Mouse (Mus musculus) hindbrain, embryonic 16.5 days (tissue): ENCODE measurements around the gene Eif4g1. TPM values are rescaled to one million over a fixed set of nuclear protein-coding genes. Genes with fewer than 3 reads are reported as not detected.

Experiments used
- ATAC-seq: fragments of 200-750 bp; cut with Nextera tagmentation; 2 replicates; pipeline ENCODE4 v1.8.0; 2017; ENCODE audit warnings: moderate TSS enrichment, moderate library complexity
- H3K27ac ChIP-seq: fragments of 300-500 bp; sonication (generic); 2 replicates; pipeline ENCODE4 v1.5.1; 2014; ENCODE audit warnings: low read depth, mild to moderate bottlenecking, control low read depth, low read length, moderate library complexity
- H3K27me3 ChIP-seq: fragments of 300-500 bp; sonication (generic); replicated peaks from 2 replicates; pipeline ENCODE4 v1.6.1; 2014; ENCODE audit warnings: low read length; ENCODE audit not compliant: control insufficient read depth, insufficient read depth
- H3K36me3 ChIP-seq: fragments of 300-500 bp; sonication (generic); 2 replicates; pipeline ENCODE4 v1.6.1; 2014; ENCODE audit warnings: mild to moderate bottlenecking, low read length, moderate library complexity, mixed read lengths; ENCODE audit not compliant: control insufficient read depth, insufficient read depth
- H3K4me1 ChIP-seq: fragments of 300-500 bp; sonication (generic); 2 replicates; pipeline ENCODE4 v1.6.1; 2014; ENCODE audit warnings: low read depth, low read length; ENCODE audit not compliant: control insufficient read depth, insufficient read depth
- H3K4me2 ChIP-seq: fragments of 300-500 bp; sonication (generic); 2 replicates; pipeline ENCODE4 v1.6.1; 2014; ENCODE audit warnings: mild to moderate bottlenecking, low read length, control low read depth, moderate library complexity
- H3K4me3 ChIP-seq: fragments of 300-500 bp; sonication (generic); 2 replicates; pipeline ENCODE4 v1.5.1; 2014; ENCODE audit warnings: mild to moderate bottlenecking, low read length, control low read depth, moderate library complexity
- H3K9ac ChIP-seq: fragments of 300-500 bp; sonication (generic); 2 replicates; pipeline ENCODE4 v1.6.1; 2014; ENCODE audit warnings: low read depth, mild to moderate bottlenecking, control low read depth, low read length, moderate library complexity
- H3K9me3 ChIP-seq: fragments of 300-500 bp; sonication (generic); 2 replicates; pipeline ENCODE4 v1.6.1; 2014; ENCODE audit warnings: mild to moderate bottlenecking, low read length, moderate library complexity; ENCODE audit not compliant: control insufficient read depth
- WGBS: fragments of 180-500 bp; shearing (Covaris S2); extraction: QIAGEN DNeasy Blood & Tissue Kit; methylation state at CpG from one replicate; pipeline ENCODE4 v1.1.7; 2014; 5-methylcytosine and 5-hydroxymethylcytosine counted together
- polyA plus RNA-seq: library from polyadenylated mRNA; unstranded; fragments of >200 nt; fragmentation: Nextera tagmentation; extraction: Ambion mirVana; gene quantifications from 2 replicates; pipeline ENCODE4 v1.2.1, GENCODE M21; 2015

Gene Eif4g1
- polyA plus RNA-seq, 1 experiment from 2014 or later = 133 TPM

DNA sequence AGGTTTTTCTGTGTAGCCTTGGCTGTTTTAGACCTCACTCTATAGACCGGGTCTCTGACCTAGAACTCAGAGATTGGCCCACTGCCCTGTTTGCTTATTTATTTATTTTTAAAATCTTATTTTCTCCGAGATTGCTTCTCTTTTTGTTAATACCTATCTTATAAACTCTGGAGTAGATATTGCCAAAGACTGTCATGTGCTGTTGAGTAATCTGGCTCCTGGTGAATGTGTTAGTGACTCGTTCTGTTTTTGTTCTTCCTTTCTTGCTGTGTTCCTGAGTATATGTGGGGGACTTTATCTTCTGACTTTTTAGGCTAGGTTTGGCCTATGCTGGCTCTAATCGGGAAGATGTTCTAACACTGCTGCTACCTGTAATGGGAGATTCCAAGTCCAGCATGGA, 10.5 kb upstream of the Eif4g1 start:
- no peak overlapping the region for H3K9ac ChIP-seq
- H3K9me3 ChIP-seq = no peaks in the 10 kb centered on the region
- peaks cover 8% of the 10 kb centered on the region for H3K4me1 ChIP-seq
- WGBS = 93% methylated on average over 4 of the region's 4 CpGs
- peaks cover 59% of the 10 kb centered on the region for H3K36me3 ChIP-seq
- no peaks in the 10 kb centered on the region for H3K27me3 ChIP-seq
- no peak overlapping the region for H3K27ac ChIP-seq
- no peak overlapping the region for H3K4me3 ChIP-seq
- no peak overlapping the region for H3K4me2 ChIP-seq
- ATAC-seq = no peak

DNA sequence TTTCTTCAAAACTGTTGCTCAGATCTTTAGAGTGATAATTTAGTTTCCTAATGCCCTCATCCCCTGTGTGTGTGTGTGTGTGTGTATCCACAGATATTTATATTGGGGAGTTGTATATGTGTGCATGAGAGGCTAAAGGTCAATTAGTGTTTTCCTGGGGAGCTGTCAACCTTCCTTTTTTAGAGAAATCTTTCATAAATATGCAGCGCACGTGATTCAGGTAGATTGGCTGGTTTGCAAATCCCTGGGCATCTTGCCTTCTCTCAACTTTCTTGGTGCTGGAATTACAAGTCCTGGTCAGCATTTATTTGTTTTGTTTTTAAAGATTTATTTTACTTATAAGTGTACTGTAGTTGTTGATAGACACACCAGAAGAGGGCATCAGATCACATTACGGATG, 2.2 kb downstream of the Eif4g1 start:
- 93% methylated on average over 3 of the region's 3 CpGs for WGBS
- H3K27me3 ChIP-seq = no peaks in the 10 kb centered on the region
- no peak for ATAC-seq
- peaks cover 4% of the 10 kb centered on the region for H3K36me3 ChIP-seq
- H3K4me2 ChIP-seq = no peak overlapping the region
- no peak overlapping the region for H3K4me3 ChIP-seq
- H3K27ac ChIP-seq = no peak overlapping the region
- peaks cover 17% of the 10 kb centered on the region for H3K4me1 ChIP-seq
- H3K9ac ChIP-seq = no peak overlapping the region
- H3K9me3 ChIP-seq = no peaks in the 10 kb centered on the region

DNA sequence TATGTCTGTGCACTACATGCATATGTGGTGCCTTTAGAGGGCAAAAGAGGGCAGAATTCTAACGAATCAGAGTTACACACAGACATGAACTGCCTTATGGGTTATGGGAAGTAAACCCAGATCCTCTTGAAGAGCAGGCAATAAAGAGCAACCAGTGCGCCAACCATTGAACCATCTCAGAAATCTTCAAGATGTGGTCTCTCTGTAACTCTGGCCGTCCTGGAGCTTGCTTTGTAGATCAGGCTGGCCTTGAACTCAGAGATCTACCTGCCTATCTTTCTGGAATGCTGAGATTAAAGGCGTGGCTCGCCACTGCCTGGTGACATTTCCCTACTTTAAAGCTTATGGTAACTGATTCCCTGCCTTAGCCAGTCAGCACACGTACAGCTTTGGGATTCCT, 3.8 kb downstream of the Eif4g1 start:
- H3K4me3 ChIP-seq = peak overlapping the region; percentile 96
- H3K9me3 ChIP-seq = no peaks in the 10 kb centered on the region
- H3K27me3 ChIP-seq = no peaks in the 10 kb centered on the region
- ATAC-seq = no peak
- WGBS = 31% methylated on average over 6 of the region's 6 CpGs
- H3K9ac ChIP-seq = no peak overlapping the region
- peaks cover 17% of the 10 kb centered on the region for H3K4me1 ChIP-seq
- H3K36me3 ChIP-seq = peaks cover 15% of the 10 kb centered on the region
- peak overlapping the region; percentile 92 for H3K4me2 ChIP-seq
- H3K27ac ChIP-seq = no peak overlapping the region

DNA sequence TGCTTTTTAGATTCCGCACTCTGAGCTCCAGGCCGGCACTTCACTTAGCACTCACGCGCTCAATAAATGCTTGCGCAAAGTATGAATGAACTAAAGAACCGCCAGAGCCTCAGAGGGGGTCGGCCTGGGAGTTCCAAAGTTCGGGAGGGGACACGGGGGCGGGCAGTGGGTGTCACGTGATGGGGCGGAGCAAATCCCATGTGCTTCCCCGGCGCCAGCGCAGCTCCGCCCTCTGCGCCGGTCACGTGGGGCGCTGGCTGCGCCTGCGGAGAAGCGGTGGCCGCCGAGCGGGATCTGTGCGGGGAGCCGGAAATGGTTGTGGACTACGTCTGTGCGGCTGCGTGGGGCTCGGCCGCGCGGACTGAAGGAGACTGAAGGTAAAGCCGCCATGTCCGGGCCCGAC, 4.4 kb downstream of the Eif4g1 start:
- H3K4me1 ChIP-seq = peaks cover 18% of the 10 kb centered on the region
- no peaks in the 10 kb centered on the region for H3K27me3 ChIP-seq
- H3K9ac ChIP-seq = peak overlapping the region; percentile 90
- no peaks in the 10 kb centered on the region for H3K9me3 ChIP-seq
- H3K4me2 ChIP-seq = peak overlapping the region; percentile 92
- H3K36me3 ChIP-seq = peaks cover 20% of the 10 kb centered on the region
- H3K27ac ChIP-seq = peak overlapping the region; percentile 91
- ATAC-seq = peak; percentile 98
- under 1% methylated on average over 25 of the region's 38 CpGs for WGBS
- H3K4me3 ChIP-seq = peak overlapping the region; percentile 96

DNA sequence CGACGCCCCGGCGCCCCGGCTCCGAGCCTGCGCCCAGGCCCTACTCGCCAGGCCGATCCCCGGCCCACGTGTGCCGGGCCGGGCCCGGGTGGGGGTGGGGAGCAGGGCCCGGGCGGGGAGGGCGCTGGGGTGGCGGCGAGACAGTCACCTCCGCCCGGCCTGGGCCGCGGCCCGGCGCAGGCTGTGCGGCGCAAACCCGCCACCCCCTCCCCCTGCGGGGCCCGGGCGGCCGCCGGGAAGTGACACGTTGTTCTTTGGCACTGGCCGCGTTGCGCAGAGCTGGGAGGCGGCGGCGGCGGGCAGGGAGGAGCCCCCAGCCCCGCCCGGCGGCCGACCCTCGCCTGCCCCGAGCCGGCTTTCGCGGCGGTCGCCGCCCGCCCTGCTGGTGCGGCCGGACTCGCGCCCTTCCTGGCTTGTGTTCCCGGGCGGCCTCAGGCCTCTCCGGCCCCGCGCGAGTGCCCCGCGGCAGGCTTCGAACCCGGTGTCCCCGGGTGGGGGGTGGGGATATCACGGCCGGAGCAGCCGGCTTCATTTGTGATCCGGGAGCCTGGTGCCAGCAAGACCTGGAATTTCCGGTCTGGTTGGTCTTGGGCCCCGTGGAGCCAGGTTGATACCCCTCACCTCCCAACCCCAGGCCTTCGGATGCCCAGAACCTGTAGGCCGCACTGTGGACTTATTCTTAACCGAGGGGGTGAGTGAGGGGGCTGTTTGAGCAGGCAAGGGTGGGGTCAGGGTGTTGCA, 5.0 kb downstream of the Eif4g1 start:
- Histone ChIP-seq H3K27me3 (no peaks in the 10 kb centered on the region), H3K9ac (peak overlapping the region; percentile 90), H3K4me1 (peaks cover 23% of the 10 kb centered on the region), H3K27ac (peak overlapping the region; percentile 91), H3K4me2 (peak overlapping the region; percentile 92), H3K36me3 (peaks cover 26% of the 10 kb centered on the region), H3K4me3 (peak overlapping the region; percentile 96), H3K9me3 (no peaks in the 10 kb centered on the region)
- WGBS = 0% methylated on average over 25 of the region's 78 CpGs
- peak; percentile 85 for ATAC-seq

DNA sequence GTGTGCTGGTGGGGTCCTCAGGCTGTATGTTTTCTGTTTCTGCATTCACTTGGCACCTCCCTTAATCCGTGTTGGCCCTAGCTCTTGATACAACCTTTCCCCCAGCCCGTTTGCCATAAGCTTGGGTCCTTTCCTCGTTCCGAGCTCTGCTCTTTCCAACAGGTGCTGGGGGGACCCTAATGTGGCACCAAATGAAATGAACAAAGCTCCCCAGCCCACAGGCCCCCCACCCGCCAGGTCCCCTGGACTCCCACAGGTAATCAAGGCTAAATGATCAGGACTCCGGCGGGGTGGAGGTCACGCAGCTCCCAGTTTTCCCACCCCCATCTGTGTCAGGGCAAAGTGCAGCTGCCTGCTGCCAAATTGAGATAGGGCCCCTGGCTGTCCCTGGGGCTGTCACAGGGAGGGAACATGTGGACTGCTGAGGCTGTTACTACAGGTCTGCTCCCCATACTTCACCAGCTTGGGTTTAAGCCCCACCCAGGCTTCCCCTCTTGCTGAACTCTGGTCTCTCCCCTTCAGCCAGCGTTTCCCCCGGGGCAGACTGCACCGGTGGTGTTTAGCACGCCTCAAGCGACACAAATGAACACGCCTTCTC, 5.7 kb downstream of the Eif4g1 start:
- peaks cover 33% of the 10 kb centered on the region for H3K36me3 ChIP-seq
- H3K27ac ChIP-seq = peak overlapping the region; percentile 91
- peak overlapping the region; percentile 90 for H3K9ac ChIP-seq
- peak overlapping the region; percentile 92 for H3K4me2 ChIP-seq
- ATAC-seq = no peak
- peak overlapping the region; percentile 96 for H3K4me3 ChIP-seq
- H3K4me1 ChIP-seq = peaks cover 23% of the 10 kb centered on the region
- H3K27me3 ChIP-seq = no peaks in the 10 kb centered on the region
- H3K9me3 ChIP-seq = no peaks in the 10 kb centered on the region
- 14% methylated on average over 14 of the region's 14 CpGs for WGBS

DNA sequence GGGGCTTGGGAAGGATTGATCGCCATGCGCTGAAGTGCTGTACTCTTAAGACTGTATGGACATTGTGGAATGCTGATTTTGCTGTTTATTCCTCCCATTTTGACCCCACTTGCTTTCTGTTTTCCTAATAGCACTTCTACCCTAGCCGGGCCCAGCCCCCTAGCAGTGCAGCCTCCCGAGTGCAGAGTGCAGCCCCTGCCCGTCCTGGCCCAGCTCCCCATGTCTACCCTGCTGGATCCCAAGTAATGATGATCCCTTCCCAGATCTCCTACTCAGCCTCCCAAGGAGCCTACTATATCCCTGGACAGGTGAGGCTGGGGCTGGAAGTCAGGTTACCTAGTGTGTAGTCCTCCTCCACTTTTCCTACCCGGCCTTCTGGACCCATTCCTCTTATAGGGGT, 7.1 kb downstream of the Eif4g1 start:
- no peak overlapping the region for H3K4me3 ChIP-seq
- no peak overlapping the region for H3K27ac ChIP-seq
- peaks cover 23% of the 10 kb centered on the region for H3K4me1 ChIP-seq
- H3K4me2 ChIP-seq = no peak overlapping the region
- no peaks in the 10 kb centered on the region for H3K27me3 ChIP-seq
- H3K9ac ChIP-seq = no peak overlapping the region
- ATAC-seq = no peak
- 98% methylated on average over 6 of the region's 6 CpGs for WGBS
- H3K36me3 ChIP-seq = peaks cover 45% of the 10 kb centered on the region
- no peaks in the 10 kb centered on the region for H3K9me3 ChIP-seq

DNA sequence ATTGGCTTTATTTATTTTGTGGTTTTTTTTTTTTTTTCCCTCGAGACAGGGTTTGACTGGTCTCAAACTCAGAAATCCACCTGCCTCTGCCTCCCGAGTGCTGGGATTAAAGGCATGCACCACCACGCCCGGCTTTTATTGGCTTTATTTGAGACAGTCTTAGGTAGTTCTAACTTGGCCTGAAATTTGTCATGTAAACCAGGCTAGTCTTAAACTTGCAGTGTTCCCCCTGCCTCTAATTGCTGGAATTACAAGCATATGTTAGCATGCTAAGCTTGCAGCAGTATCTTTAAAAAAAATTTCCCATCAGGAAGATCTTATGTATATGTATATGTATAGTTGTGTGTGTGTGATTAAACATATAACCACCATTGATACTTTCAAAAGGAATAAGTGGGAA, 8.6 kb downstream of the Eif4g1 start:
- 89% methylated on average over 4 of the region's 4 CpGs for WGBS
- Histone ChIP-seq H3K4me1 (peaks cover 23% of the 10 kb centered on the region), H3K4me3 (no peak overlapping the region), H3K27ac (no peak overlapping the region), H3K9me3 (no peaks in the 10 kb centered on the region), H3K36me3 (peaks cover 59% of the 10 kb centered on the region), H3K27me3 (no peaks in the 10 kb centered on the region), H3K9ac (no peak overlapping the region), H3K4me2 (no peak overlapping the region)
- ATAC-seq = no peak

DNA sequence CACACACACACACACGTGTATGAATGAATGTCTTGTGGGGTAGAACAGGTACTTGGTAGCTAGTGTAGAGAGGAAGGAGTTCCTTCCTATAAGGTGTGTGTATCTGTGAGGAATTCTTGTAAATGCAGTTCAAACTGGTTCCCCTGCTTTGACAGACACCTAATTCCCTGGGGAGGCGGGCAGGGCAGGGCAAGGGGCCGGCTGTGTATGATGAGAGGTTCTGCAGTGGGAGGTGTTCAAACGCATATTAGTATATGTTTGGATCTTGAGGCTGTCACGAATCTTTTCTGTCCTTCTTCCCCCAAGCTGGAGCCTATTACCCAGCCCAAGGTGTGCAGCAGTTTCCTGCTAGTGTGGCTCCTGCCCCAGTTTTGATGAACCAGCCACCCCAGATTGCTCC, 9.3 kb downstream of the Eif4g1 start:
- H3K9ac ChIP-seq = no peak overlapping the region
- H3K4me1 ChIP-seq = peaks cover 18% of the 10 kb centered on the region
- no peak overlapping the region for H3K4me2 ChIP-seq
- no peak overlapping the region for H3K27ac ChIP-seq
- no peak overlapping the region for H3K4me3 ChIP-seq
- 79% methylated on average over 5 of the region's 5 CpGs for WGBS
- no peaks in the 10 kb centered on the region for H3K27me3 ChIP-seq
- H3K9me3 ChIP-seq = no peaks in the 10 kb centered on the region
- ATAC-seq = no peak
- H3K36me3 ChIP-seq = peaks cover 66% of the 10 kb centered on the region
